Mouse (Mus musculus): ENCODE data around the gene Tbx5.

- TF ChIP-seq POLR2A (IDR thresholded peaks at IDR 0.05; ENCODE audit: extremely low read depth, insufficient read depth, low read length) (no peak), CTCF (IDR thresholded peaks at IDR 0.05; ENCODE audit: low read depth, low read length) (no peak)
Measured at GRCm38 (mm10) chr5:119838441-119838840, 6.0 kb downstream of the Tbx5 start.
